Mouse (Mus musculus): ENCODE measurements around the gene Il27. TPM values are rescaled to one million over a fixed set of nuclear protein-coding genes. Genes with fewer than 3 reads are reported as not detected.

Gene Il27
- total and polyA plus RNA-seq, 3 experiments = not detected

- peaks cover 6% of the 10 kb centered on the region for H3K36me3 ChIP-seq (replicated peaks)
- peak overlapping the region; percentile 67; the same call in 1 of the 2 replicates for H3K4me3 ChIP-seq (ENCODE audit: low read depth, low read length)
- H3K27me3 ChIP-seq (ENCODE audit: insufficient read depth, low read length) = no peaks in the 10 kb centered on the region
- H3K9me3 ChIP-seq (replicated peaks) = no peaks in the 10 kb centered on the region
- ATAC-seq (ENCODE audit: extremely low read depth, insufficient number of reproducible peaks, low FRiP score, poor library complexity, severe bottlenecking) (no peak), DNase-seq (ENCODE audit: low spot score) (no peak)
- no peak for TF ChIP-seq TAL1 (conservative IDR thresholded peaks at IDR 0.05; ENCODE audit: low read depth, low read length)
- no peak for TF ChIP-seq GATA1 (IDR thresholded peaks at IDR 0.05; ENCODE audit: borderline replicate concordance, low read length)
- no peak for TF ChIP-seq CTCF (IDR thresholded peaks at IDR 0.05; ENCODE audit: low read depth, low read length)
- TF ChIP-seq GATA2 (IDR thresholded peaks at IDR 0.05; ENCODE audit: borderline replicate concordance, low read depth, low read length) = no peak
- TF ChIP-seq POLR2AphosphoS5 (IDR thresholded peaks at IDR 0.05; ENCODE audit: insufficient replicate concordance, low read depth, low read length) = no peak
- H3K4me1 ChIP-seq (ENCODE audit: insufficient read depth, low read depth, low read length) = peaks cover 62% of the 10 kb centered on the region
Measured at GRCm38 (mm10) chr7:126624774-126625173, 30.0 kb upstream of the Il27 start.

GRCm38 (mm10) chr7:126623381-126623780 is 28.6 kb upstream of the Il27 start:
- H3K4me3 ChIP-seq (ENCODE audit: low read depth, low read length) = no peak overlapping the region
- DNase-seq (ENCODE audit: low spot score) (no peak), ATAC-seq (ENCODE audit: extremely low read depth, insufficient number of reproducible peaks, low FRiP score, poor library complexity, severe bottlenecking) (no peak)
- H3K9me3 ChIP-seq (replicated peaks) = no peaks in the 10 kb centered on the region
- H3K4me1 ChIP-seq (ENCODE audit: insufficient read depth, low read depth, low read length) = peaks cover 52% of the 10 kb centered on the region
- H3K27me3 ChIP-seq (ENCODE audit: insufficient read depth, low read length) = no peaks in the 10 kb centered on the region
- H3K36me3 ChIP-seq (replicated peaks) = peaks cover 6% of the 10 kb centered on the region
- TF ChIP-seq GATA1 (IDR thresholded peaks at IDR 0.05; ENCODE audit: borderline replicate concordance, low read length) = no peak
- TF ChIP-seq POLR2AphosphoS5 (IDR thresholded peaks at IDR 0.05; ENCODE audit: insufficient replicate concordance, low read depth, low read length) = no peak
- TF ChIP-seq CTCF (IDR thresholded peaks at IDR 0.05; ENCODE audit: low read depth, low read length) = no peak
- no peak for TF ChIP-seq TAL1 (conservative IDR thresholded peaks at IDR 0.05; ENCODE audit: low read depth, low read length)
- no peak for TF ChIP-seq GATA2 (IDR thresholded peaks at IDR 0.05; ENCODE audit: borderline replicate concordance, low read depth, low read length)

- peaks cover 49% of the 10 kb centered on the region for H3K4me1 ChIP-seq (ENCODE audit: insufficient read depth, low read depth, low read length)
Measured at GRCm38 (mm10) chr7:126621452-126622359, 27.0 kb upstream of the Il27 start.

GRCm38 (mm10) chr7:126619559-126620275 is 25.0 kb upstream of the Il27 start:
- H3K9me3 ChIP-seq (replicated peaks) = no peaks in the 10 kb centered on the region
- ATAC-seq (ENCODE audit: extremely low read depth, insufficient number of reproducible peaks, low FRiP score, poor library complexity, severe bottlenecking) = no peak
- H3K4me1 ChIP-seq (ENCODE audit: insufficient read depth, low read depth, low read length) = peaks cover 33% of the 10 kb centered on the region
- no peak overlapping the region for H3K4me3 ChIP-seq (ENCODE audit: low read depth, low read length)
- TF ChIP-seq GATA2 (IDR thresholded peaks at IDR 0.05; ENCODE audit: borderline replicate concordance, low read depth, low read length) (no peak), POLR2AphosphoS5 (IDR thresholded peaks at IDR 0.05; ENCODE audit: insufficient replicate concordance, low read depth, low read length) (no peak), GATA1 (IDR thresholded peaks at IDR 0.05; ENCODE audit: borderline replicate concordance, low read length) (no peak), CTCF (IDR thresholded peaks at IDR 0.05; ENCODE audit: low read depth, low read length) (no peak), TAL1 (conservative IDR thresholded peaks at IDR 0.05; ENCODE audit: low read depth, low read length) (no peak)
- peaks cover 11% of the 10 kb centered on the region for H3K27me3 ChIP-seq (ENCODE audit: insufficient read depth, low read length)
- DNase-seq (ENCODE audit: low spot score) = no peak
- peaks cover 6% of the 10 kb centered on the region for H3K36me3 ChIP-seq (replicated peaks)

More at GRCm38 (mm10) chr7:126621452-126622359, 27.0 kb upstream of the Il27 start:
- Histone ChIP-seq H3K4me3 (ENCODE audit: low read depth, low read length) (no peak overlapping the region), H3K27me3 (ENCODE audit: insufficient read depth, low read length) (peaks cover under 1% of the 10 kb centered on the region; the same call in 1 of the 2 replicates), H3K36me3 (replicated peaks) (peaks cover 6% of the 10 kb centered on the region), H3K9me3 (replicated peaks) (no peaks in the 10 kb centered on the region)
- ATAC-seq (ENCODE audit: extremely low read depth, insufficient number of reproducible peaks, low FRiP score, poor library complexity, severe bottlenecking) = no peak
- TF ChIP-seq CTCF (IDR thresholded peaks at IDR 0.05; ENCODE audit: low read depth, low read length) = no peak
- TF ChIP-seq GATA2 (IDR thresholded peaks at IDR 0.05; ENCODE audit: borderline replicate concordance, low read depth, low read length) = no peak
- TF ChIP-seq TAL1 (conservative IDR thresholded peaks at IDR 0.05; ENCODE audit: low read depth, low read length) = no peak
- no peak for TF ChIP-seq POLR2AphosphoS5 (IDR thresholded peaks at IDR 0.05; ENCODE audit: insufficient replicate concordance, low read depth, low read length)
- no peak for TF ChIP-seq GATA1 (IDR thresholded peaks at IDR 0.05; ENCODE audit: borderline replicate concordance, low read length)
- DNase-seq (ENCODE audit: low spot score) = no peak

GRCm38 (mm10) chr7:126616707-126617106 is 22.0 kb upstream of the Il27 start:
- Histone ChIP-seq H3K27me3 (ENCODE audit: insufficient read depth, low read length) (peaks cover 17% of the 10 kb centered on the region), H3K4me3 (ENCODE audit: low read depth, low read length) (no peak overlapping the region), H3K36me3 (replicated peaks) (no peaks in the 10 kb centered on the region), H3K4me1 (ENCODE audit: insufficient read depth, low read depth, low read length) (peaks cover 9% of the 10 kb centered on the region), H3K9me3 (replicated peaks) (no peaks in the 10 kb centered on the region)
- TF ChIP-seq TAL1 (conservative IDR thresholded peaks at IDR 0.05; ENCODE audit: low read depth, low read length) (no peak), POLR2AphosphoS5 (IDR thresholded peaks at IDR 0.05; ENCODE audit: insufficient replicate concordance, low read depth, low read length) (no peak), GATA2 (IDR thresholded peaks at IDR 0.05; ENCODE audit: borderline replicate concordance, low read depth, low read length) (no peak), GATA1 (IDR thresholded peaks at IDR 0.05; ENCODE audit: borderline replicate concordance, low read length) (no peak), CTCF (IDR thresholded peaks at IDR 0.05; ENCODE audit: low read depth, low read length) (no peak)
- no peak for DNase-seq (ENCODE audit: low spot score)
- ATAC-seq (ENCODE audit: extremely low read depth, insufficient number of reproducible peaks, low FRiP score, poor library complexity, severe bottlenecking) = no peak

- ATAC-seq (ENCODE audit: extremely low read depth, insufficient number of reproducible peaks, low FRiP score, poor library complexity, severe bottlenecking) (no peak), DNase-seq (ENCODE audit: low spot score) (no peak)
- Histone ChIP-seq H3K4me1 (ENCODE audit: insufficient read depth, low read depth, low read length) (0 out of 2 replicates have a peak, but pooled peaks cover 6% of the 10 kb centered on the region), H3K27me3 (ENCODE audit: insufficient read depth, low read length) (peaks cover 36% of the 10 kb centered on the region), H3K4me3 (ENCODE audit: low read depth, low read length) (no peak overlapping the region), H3K9me3 (replicated peaks) (no peaks in the 10 kb centered on the region), H3K36me3 (replicated peaks) (no peaks in the 10 kb centered on the region)
- TF ChIP-seq TAL1 (conservative IDR thresholded peaks at IDR 0.05; ENCODE audit: low read depth, low read length) (no peak), GATA2 (IDR thresholded peaks at IDR 0.05; ENCODE audit: borderline replicate concordance, low read depth, low read length) (no peak), CTCF (IDR thresholded peaks at IDR 0.05; ENCODE audit: low read depth, low read length) (no peak), POLR2AphosphoS5 (IDR thresholded peaks at IDR 0.05; ENCODE audit: insufficient replicate concordance, low read depth, low read length) (no peak)
Measured at GRCm38 (mm10) chr7:126612736-126613135, 18.0 kb upstream of the Il27 start.

Data from G1E (cell line).